Mouse (Mus musculus) midbrain, embryonic 11.5 days (tissue): ENCODE results near the gene Ogdhl. TPM values are rescaled to one million over a fixed set of nuclear protein-coding genes. Genes with fewer than 3 reads are reported as not detected.

Experiments
- ATAC-seq: fragments of 200-750 bp; cut with Nextera tagmentation; 2 replicates; pipeline ENCODE4 v1.8.0; 2017; ENCODE audit warnings: moderate TSS enrichment, moderate library complexity; ENCODE audit not compliant: low FRiP score
- DNase-seq: peaks from one replicate; pipeline ENCODE4 v3.0.0; 2015; ENCODE audit warnings: low spot score; ENCODE audit errors: missing footprints
- H3K27ac ChIP-seq: fragments of 300-500 bp; sonication (generic); 2 replicates; pipeline ENCODE4 v1.5.1; 2014; ENCODE audit warnings: low read depth, low read length
- H3K27me3 ChIP-seq: fragments of 300-500 bp; sonication (generic); 2 replicates; pipeline ENCODE4 v1.6.1; 2014; ENCODE audit warnings: mild to moderate bottlenecking, low read length, moderate library complexity, mixed read lengths; ENCODE audit not compliant: control insufficient read depth, insufficient read depth
- H3K36me3 ChIP-seq: fragments of 300-500 bp; sonication (generic); 2 replicates; pipeline ENCODE4 v1.6.1; 2014; ENCODE audit warnings: mild to moderate bottlenecking, low read length, moderate library complexity, mixed read lengths; ENCODE audit not compliant: control insufficient read depth, insufficient read depth
- H3K4me1 ChIP-seq: fragments of 300-500 bp; sonication (generic); 2 replicates; pipeline ENCODE4 v1.6.1; 2014; ENCODE audit warnings: low read length; ENCODE audit not compliant: control insufficient read depth, insufficient read depth
- H3K4me2 ChIP-seq: fragments of 300-500 bp; sonication (generic); 2 replicates; pipeline ENCODE4 v1.6.1; 2014; ENCODE audit warnings: mild to moderate bottlenecking, moderate library complexity
- H3K4me3 ChIP-seq: fragments of 300-500 bp; sonication (generic); 2 replicates; pipeline ENCODE4 v1.5.1; 2014; ENCODE audit warnings: low read depth, low read length
- H3K9ac ChIP-seq: fragments of 300-500 bp; sonication (generic); 2 replicates; pipeline ENCODE4 v1.6.1; 2014; ENCODE audit warnings: low read length
- H3K9me3 ChIP-seq: fragments of 300-500 bp; sonication (generic); 2 replicates; pipeline ENCODE4 v1.6.1; 2016; ENCODE audit warnings: low read length; ENCODE audit not compliant: control insufficient read depth
- WGBS: fragments of 180-500 bp; shearing (Covaris S2); extraction: QIAGEN DNeasy Blood & Tissue Kit; methylation state at CpG from one replicate; pipeline ENCODE4 v1.1.7; 2014; 5-methylcytosine and 5-hydroxymethylcytosine counted together
- polyA plus RNA-seq: library from polyadenylated mRNA; unstranded; fragments of >200 nt; fragmentation: Nextera tagmentation; extraction: Ambion mirVana; gene quantifications from 2 replicates; pipeline ENCODE4 v1.2.1, GENCODE M21; 2014

Ogdhl gene
- polyA plus RNA-seq, 1 experiment from 2014 or later, result 17.2 TPM

DNA sequence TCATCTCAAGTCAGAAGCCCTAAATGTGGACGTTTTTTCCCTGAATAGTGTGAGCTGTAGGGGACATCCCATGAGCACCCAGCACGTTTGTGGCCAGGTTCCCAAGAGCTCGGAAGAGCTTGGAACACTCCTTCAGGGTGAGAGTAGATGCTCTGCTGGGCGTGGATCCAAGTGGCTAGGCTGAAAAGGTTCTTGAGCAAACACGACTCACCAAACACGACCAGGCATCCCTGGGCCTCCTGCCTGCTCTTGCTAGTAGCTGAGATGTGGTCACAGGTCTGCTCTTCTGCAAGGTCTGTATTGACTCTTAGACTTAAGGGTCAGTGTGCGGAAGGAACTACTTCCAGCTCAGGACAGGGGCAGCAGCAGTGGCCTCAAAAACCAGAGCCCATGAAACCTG is 47.9 kb downstream of the Ogdhl start:
- Histone ChIP-seq H3K27me3 (no peaks in the 10 kb centered on the region), H3K4me1 (no peaks in the 10 kb centered on the region), H3K9ac (no peak overlapping the region), H3K9me3 (no peaks in the 10 kb centered on the region), H3K4me3 (no peak overlapping the region), H3K4me2 (no peak overlapping the region), H3K27ac (no peak overlapping the region), H3K36me3 (no peaks in the 10 kb centered on the region)
- 76% methylated on average over 7 of the region's 7 CpGs for WGBS
- DNase-seq, result no peak
- no peak for ATAC-seq

DNA sequence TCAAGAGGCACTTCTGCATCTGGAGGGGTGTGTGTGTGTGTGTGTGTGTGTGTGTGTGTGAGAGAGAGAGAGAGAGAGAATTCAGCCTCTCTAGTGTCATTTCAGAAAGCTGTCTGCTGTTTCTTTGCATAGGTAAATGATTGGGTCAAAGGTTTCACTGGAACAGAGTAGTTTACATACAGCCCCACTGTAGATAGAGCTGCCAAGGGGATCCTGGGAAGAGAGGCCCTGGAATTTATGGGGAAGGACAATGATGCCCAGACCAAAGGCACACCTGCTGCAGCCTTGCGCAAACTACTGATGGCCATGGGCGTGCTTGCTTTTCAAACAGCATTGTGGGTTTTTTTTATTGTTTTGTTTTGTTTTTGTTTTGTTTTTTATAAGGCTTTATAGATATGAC is 50.7 kb downstream of the Ogdhl start:
- H3K4me1 ChIP-seq, result no peaks in the 10 kb centered on the region
- no peak overlapping the region for H3K4me3 ChIP-seq
- H3K4me2 ChIP-seq, result no peak overlapping the region
- no peak overlapping the region for H3K9ac ChIP-seq
- no peaks in the 10 kb centered on the region for H3K9me3 ChIP-seq
- 91% methylated on average over 2 of the region's 2 CpGs for WGBS
- ATAC-seq (no peak), DNase-seq (no peak)
- H3K36me3 ChIP-seq, result no peaks in the 10 kb centered on the region
- no peaks in the 10 kb centered on the region for H3K27me3 ChIP-seq
- H3K27ac ChIP-seq, result no peak overlapping the region

DNA sequence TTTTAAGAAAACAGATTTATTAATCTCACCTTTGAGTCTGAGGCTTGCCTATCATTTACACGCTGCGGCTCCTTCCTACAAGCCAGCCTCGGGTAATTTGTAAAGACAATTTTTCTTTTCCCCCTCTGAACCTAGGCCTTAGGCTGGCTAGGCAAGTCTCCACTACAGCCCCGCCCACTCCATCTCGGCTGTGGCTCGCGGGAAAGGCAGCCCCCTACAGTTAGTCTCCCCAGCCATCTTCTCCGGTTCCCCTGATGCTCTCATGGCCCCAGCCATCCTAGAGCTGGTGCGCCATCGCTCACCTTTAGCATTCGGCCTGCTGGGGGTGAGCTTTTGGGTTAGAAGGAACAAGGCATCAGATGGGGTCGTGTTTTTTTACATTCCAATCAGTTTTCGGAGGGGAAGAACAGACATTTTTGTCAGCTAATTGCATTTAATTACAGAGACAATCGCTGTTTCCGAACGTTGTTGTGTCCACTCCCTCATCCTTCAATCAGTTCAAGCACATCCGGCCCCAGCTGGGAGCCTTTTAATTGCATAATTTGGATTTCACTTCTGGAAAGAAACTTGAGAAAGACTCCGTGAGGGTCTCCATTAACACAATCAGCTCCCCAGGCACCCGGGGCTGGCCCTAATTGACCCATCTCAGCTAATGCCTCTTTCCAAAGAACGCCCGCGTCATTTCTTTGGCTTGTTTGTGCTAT is 57.7 kb downstream of the Ogdhl start:
- WGBS, result 11% methylated on average over 22 of the region's 22 CpGs
- DNase-seq, result peak; percentile 86
- Histone ChIP-seq H3K4me1 (0 out of 2 replicates have a peak, but pooled peaks cover 2% of the 10 kb centered on the region), H3K9ac (no peak overlapping the region), H3K4me3 (no peak overlapping the region), H3K4me2 (peak overlapping the region; percentile 3; the same call in 1 of the 2 replicates), H3K36me3 (no peaks in the 10 kb centered on the region), H3K27ac (no peak overlapping the region), H3K27me3 (no peaks in the 10 kb centered on the region), H3K9me3 (no peaks in the 10 kb centered on the region)
- ATAC-seq, result no peak

DNA sequence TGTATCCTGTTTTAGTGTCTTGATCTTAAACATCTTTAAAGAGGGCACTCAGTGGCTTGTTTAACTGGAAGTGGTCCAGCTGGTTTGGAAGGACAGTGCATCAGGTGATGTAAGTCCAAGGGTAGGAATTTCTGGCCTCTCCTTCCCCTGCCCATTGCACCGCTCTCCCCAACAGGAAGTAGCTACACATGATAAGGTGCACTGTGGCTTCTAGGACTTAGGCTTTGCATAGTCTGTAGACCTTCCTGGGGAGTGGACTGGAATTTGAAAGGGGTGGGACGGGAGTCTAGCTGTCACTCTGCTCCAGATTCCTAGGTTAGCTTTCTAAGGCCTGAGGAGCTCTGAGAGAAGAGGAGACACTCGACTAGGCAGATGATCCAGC is 58.3 kb downstream of the Ogdhl start:
- DNase-seq (no peak), ATAC-seq (no peak)
- Histone ChIP-seq H3K4me3 (no peak overlapping the region), H3K27ac (no peak overlapping the region), H3K4me1 (0 out of 2 replicates have a peak, but pooled peaks cover 2% of the 10 kb centered on the region), H3K4me2 (no peak overlapping the region), H3K36me3 (no peaks in the 10 kb centered on the region), H3K27me3 (no peaks in the 10 kb centered on the region), H3K9me3 (no peaks in the 10 kb centered on the region), H3K9ac (no peak overlapping the region)
- WGBS, result 54% methylated on average over 3 of the region's 3 CpGs

DNA sequence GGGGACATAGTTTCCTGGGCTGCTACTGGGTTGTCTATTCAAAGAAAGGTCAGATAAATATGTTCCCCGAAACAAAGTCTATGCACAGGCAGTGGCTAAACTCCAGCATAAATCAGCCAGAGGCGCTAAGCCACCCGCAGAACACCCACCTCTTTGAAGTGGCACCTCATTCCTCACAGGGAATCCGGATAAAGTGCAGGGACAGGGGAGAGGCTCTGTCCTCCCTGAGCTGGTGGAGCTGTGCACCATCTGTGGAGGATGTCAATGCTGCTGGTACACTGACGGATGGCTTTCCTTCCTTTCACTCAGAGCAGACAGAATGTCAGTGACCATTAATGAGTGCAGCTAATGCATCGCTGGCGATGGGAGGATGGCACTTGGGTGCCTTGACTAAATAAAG is 59.2 kb downstream of the Ogdhl start:
- Histone ChIP-seq H3K9me3 (no peaks in the 10 kb centered on the region), H3K9ac (no peak overlapping the region), H3K27me3 (no peaks in the 10 kb centered on the region), H3K4me2 (no peak overlapping the region), H3K4me3 (no peak overlapping the region), H3K4me1 (0 out of 2 replicates have a peak, but pooled peaks cover 2% of the 10 kb centered on the region), H3K27ac (no peak overlapping the region), H3K36me3 (no peaks in the 10 kb centered on the region)
- WGBS, result 51% methylated on average over 7 of the region's 7 CpGs
- ATAC-seq (no peak), DNase-seq (no peak)

DNA sequence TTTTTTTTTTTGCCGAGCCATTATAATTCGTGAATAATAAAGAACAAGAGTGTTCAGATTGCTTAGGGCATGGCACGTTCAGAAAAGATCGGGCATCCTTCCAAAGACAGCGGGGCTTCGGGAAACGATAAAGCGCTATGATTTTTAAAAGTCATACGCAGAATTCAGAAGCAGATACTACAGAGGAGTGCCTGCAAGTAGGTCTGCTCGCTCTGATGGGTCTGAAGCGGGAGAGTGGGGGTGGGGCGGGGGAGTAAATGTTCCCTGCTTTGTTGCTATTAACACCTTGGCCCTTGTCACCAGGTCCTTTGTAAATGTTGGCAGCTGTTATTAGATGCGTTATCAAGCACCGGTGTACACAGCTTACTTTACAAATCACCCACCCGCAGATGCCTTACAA is 59.8 kb downstream of the Ogdhl start:
- ATAC-seq (no peak), DNase-seq (no peak)
- WGBS, result 62% methylated on average over 15 of the region's 15 CpGs
- H3K9ac ChIP-seq, result no peak overlapping the region
- no peak overlapping the region for H3K27ac ChIP-seq
- H3K27me3 ChIP-seq, result no peaks in the 10 kb centered on the region
- H3K36me3 ChIP-seq, result no peaks in the 10 kb centered on the region
- H3K9me3 ChIP-seq, result no peaks in the 10 kb centered on the region
- 0 out of 2 replicates have a peak, but pooled peaks cover 2% of the 10 kb centered on the region for H3K4me1 ChIP-seq
- no peak overlapping the region for H3K4me3 ChIP-seq
- no peak overlapping the region for H3K4me2 ChIP-seq

DNA sequence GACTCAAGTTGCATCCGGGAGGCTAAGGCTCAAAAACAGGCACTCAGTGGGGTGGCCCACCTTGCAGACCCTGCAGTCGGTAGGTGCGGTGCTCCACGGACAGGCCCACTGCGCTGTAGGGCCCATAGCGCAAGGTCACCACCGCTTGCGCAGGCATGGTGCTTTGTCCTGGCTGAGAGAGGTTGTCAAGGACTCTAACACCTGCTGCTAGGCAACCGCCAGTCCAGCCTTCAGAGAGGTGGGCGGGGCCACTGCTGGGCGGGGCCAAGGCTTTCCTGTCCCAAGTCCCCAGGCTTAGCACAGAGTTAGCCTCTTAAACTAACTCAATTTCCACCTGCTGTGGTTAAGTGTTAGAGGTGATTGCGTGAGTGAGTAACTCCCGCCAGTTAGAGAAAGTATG is 66.4 kb downstream of the Ogdhl start, which contains the start of gene 1700024G13Rik:
Gene 1700024G13Rik (minus strand): TSS at position 196 of the 400 bp plus-strand sequence.
- H3K36me3 ChIP-seq, result no peaks in the 10 kb centered on the region
- H3K27me3 ChIP-seq, result no peaks in the 10 kb centered on the region
- H3K4me1 ChIP-seq, result peaks cover 3% of the 10 kb centered on the region
- no peak within 1 kb of the TSS for H3K27ac ChIP-seq
- 2% methylated on average over 13 of the region's 13 CpGs for WGBS
- no peak within 1 kb of the TSS for H3K4me3 ChIP-seq
- H3K4me2 ChIP-seq, result peak within 1 kb of the TSS; percentile 32
- no peak within 1 kb of the TSS for H3K9ac ChIP-seq
- peak; percentile 99 for DNase-seq
- peak; percentile 89 for ATAC-seq
- H3K9me3 ChIP-seq, result no peaks in the 10 kb centered on the region

Other genes starting within 250 kb of the Ogdhl start
- 21.6 and 25.8 TPM in 2 replicates for gene Oxnad1, start 236.6 kb upstream of the Ogdhl start, polyA plus RNA-seq
- gene Dph3, start 236.3 kb upstream of the Ogdhl start, polyA plus RNA-seq, result 93.2 and 94.8 TPM in 2 replicates
- gene Msmb, start 180.0 kb upstream of the Ogdhl start, polyA plus RNA-seq, result not detected in 2 replicates
- gene Ncoa4, start 162.2 kb upstream of the Ogdhl start, polyA plus RNA-seq, result 106 and 111 TPM in 2 replicates
- 271 and 283 TPM in 2 replicates for gene Timm23, start 120.1 kb upstream of the Ogdhl start, polyA plus RNA-seq
- gene Parg, start 120.1 kb upstream of the Ogdhl start, polyA plus RNA-seq, result 66.1 and 70.1 TPM in 2 replicates
- gene 1700024G13Rik, start 66.4 kb downstream of the Ogdhl start, polyA plus RNA-seq, result 0.19 TPM in 1 of 2 replicates, not detected in the other
- gene Slc18a3, start 142.8 kb downstream of the Ogdhl start, polyA plus RNA-seq, result 0.19 and 0.59 TPM in 2 replicates
- gene Chat, start 144.0 kb downstream of the Ogdhl start, polyA plus RNA-seq, result 0.11 TPM in 1 of 2 replicates, not detected in the other
- gene Ercc6, start 191.5 kb downstream of the Ogdhl start, polyA plus RNA-seq, result 29.3 and 30.1 TPM in 2 replicates